Mouse (Mus musculus): ENCODE measurements around the gene Rpl27a.

- no peak for TF ChIP-seq CTCF (IDR thresholded peaks at IDR 0.05; ENCODE audit: low read depth, low read length)
- no peak for TF ChIP-seq GATA1 (IDR thresholded peaks at IDR 0.05; ENCODE audit: borderline replicate concordance, low read length)
- TF ChIP-seq TAL1 (conservative IDR thresholded peaks at IDR 0.05; ENCODE audit: low read depth, low read length): no peak
- TF ChIP-seq POLR2AphosphoS5 (IDR thresholded peaks at IDR 0.05; ENCODE audit: insufficient replicate concordance, low read depth, low read length): no peak
- no peak for TF ChIP-seq GATA2 (IDR thresholded peaks at IDR 0.05; ENCODE audit: borderline replicate concordance, low read depth, low read length)
Measured at GRCm38 (mm10) chr7:109533129-109533528, 14.2 kb downstream of the Rpl27a start.
